Mouse (Mus musculus) heart, postnatal 0 days (tissue): ENCODE data around the gene Foxp1. TPM values are rescaled to one million over a fixed set of nuclear protein-coding genes. Genes with fewer than 3 reads are reported as not detected.

ENCODE experiments used
- ATAC-seq: fragments of 200-750 bp; cut with Nextera tagmentation; 2 replicates; pipeline ENCODE4 v1.8.0; 2017; ENCODE audit warnings: low read depth, moderate number of reproducible peaks, moderate library complexity; ENCODE audit not compliant: insufficient read depth
- DNase-seq: peaks from one replicate; pipeline ENCODE4 v3.0.0-alpha.2; 2016; ENCODE audit warnings: low spot score
- H3K27ac ChIP-seq: fragments of 300-500 bp; sonication (generic); 2 replicates; pipeline ENCODE4 v1.5.1; 2014; ENCODE audit warnings: low read depth, mild to moderate bottlenecking
- H3K27me3 ChIP-seq: fragments of 300-500 bp; sonication (generic); 2 replicates; pipeline ENCODE4 v1.6.1; 2014; ENCODE audit warnings: low read length, mixed read lengths; ENCODE audit not compliant: control insufficient read depth, insufficient read depth
- H3K36me3 ChIP-seq: fragments of 300-500 bp; sonication (generic); replicated peaks from 2 replicates; pipeline ENCODE4 v1.6.1; 2014; ENCODE audit warnings: low read length, mixed read lengths; ENCODE audit not compliant: control insufficient read depth, insufficient read depth
- H3K4me1 ChIP-seq: fragments of 300-500 bp; sonication (generic); 2 replicates; pipeline ENCODE4 v1.6.1; 2014; ENCODE audit warnings: antibody characterized with exemption; ENCODE audit not compliant: control insufficient read depth, insufficient read depth
- H3K4me2 ChIP-seq: fragments of 300-500 bp; sonication (generic); 2 replicates; pipeline ENCODE4 v1.6.1; 2014; ENCODE audit warnings: low read depth, mild to moderate bottlenecking, low read length, moderate library complexity
- H3K4me3 ChIP-seq: fragments of 300-500 bp; sonication (generic); 2 replicates; pipeline ENCODE4 v1.5.1; 2014; ENCODE audit warnings: low read depth, low read length
- H3K9ac ChIP-seq: fragments of 300-500 bp; sonication (generic); replicated peaks from 2 replicates; pipeline ENCODE4 v1.6.1; 2014; ENCODE audit warnings: low read depth, low read length, mixed read lengths
- H3K9me3 ChIP-seq: fragments of 300-500 bp; sonication (generic); replicated peaks from 2 replicates; pipeline ENCODE4 v1.6.1; 2016; ENCODE audit warnings: low read length; ENCODE audit not compliant: control insufficient read depth
- CTCF ChIP-seq: IDR thresholded peaks from 2 replicates; pipeline ENCODE4 v1.5.1; 2016; ENCODE audit warnings: antibody characterized with exemption, control low read depth, low read depth
- EP300 ChIP-seq: IDR thresholded peaks from 2 replicates; pipeline ENCODE4 v1.6.1; 2016; ENCODE audit warnings: antibody characterized with exemption, low read depth
- WGBS: fragments of 180-500 bp; shearing (Covaris S2); extraction: QIAGEN DNeasy Blood & Tissue Kit; methylation state at CpG from one replicate; pipeline ENCODE4 v1.1.7; 2014; 5-methylcytosine and 5-hydroxymethylcytosine counted together
- polyA plus RNA-seq: library from polyadenylated mRNA; unstranded; fragments of >200 nt; fragmentation: Nextera tagmentation; extraction: Ambion mirVana; gene quantifications from 2 replicates; pipeline ENCODE4 v1.2.1, GENCODE M21; 2015
- total RNA-seq: library from RNA; depleted of rRNA; stranded (reverse); fragments of >200 nt; gene quantifications from 2 replicates; pipeline ENCODE4 v1.2.3, GENCODE M21; 2014; ENCODE audit warnings: low replicate concordance

Foxp1 gene
- total and polyA plus RNA-seq, 2 experiments from 2014 or later = 40.7 to 88.1 TPM

DNA sequence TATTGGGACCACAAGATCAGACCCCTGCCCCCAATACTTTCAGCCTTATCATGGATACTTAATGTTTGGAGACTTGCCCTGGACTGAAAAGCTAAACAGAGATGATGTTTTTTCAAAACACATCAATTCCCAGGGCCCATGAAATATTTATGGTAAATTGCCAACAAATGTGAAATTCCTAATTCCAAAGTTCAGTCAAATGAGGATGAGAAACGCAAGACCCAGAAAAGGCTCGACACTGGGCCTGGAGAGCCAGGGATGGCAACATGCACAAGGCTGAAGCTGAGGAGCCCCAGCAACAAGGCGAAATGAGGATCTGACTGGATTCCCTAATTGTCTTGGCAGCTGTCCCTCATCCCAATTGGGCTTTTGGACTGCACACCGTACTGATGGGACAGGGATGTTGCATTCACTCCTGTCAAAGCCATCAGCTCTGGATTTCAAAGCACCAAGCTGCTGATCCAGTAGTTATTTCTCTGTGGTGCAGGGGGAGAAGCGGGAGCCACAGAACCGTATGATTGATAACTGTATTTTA lies 294.1 kb downstream of the Foxp1 start:
- Histone ChIP-seq H3K9me3 (no peaks in the 10 kb centered on the region), H3K27me3 (no peaks in the 10 kb centered on the region), H3K4me2 (no peak overlapping the region), H3K9ac (no peak overlapping the region), H3K4me1 (peaks cover 8% of the 10 kb centered on the region; the same call in 1 of the 2 replicates), H3K27ac (no peak overlapping the region), H3K36me3 (0 out of 2 replicates have a peak, but pooled peaks cover 3% of the 10 kb centered on the region), H3K4me3 (no peak overlapping the region)
- TF ChIP-seq CTCF (no peak), EP300 (no peak)
- ATAC-seq = no peak
- 78% methylated on average over 6 of the region's 6 CpGs for WGBS
- DNase-seq = no peak

DNA sequence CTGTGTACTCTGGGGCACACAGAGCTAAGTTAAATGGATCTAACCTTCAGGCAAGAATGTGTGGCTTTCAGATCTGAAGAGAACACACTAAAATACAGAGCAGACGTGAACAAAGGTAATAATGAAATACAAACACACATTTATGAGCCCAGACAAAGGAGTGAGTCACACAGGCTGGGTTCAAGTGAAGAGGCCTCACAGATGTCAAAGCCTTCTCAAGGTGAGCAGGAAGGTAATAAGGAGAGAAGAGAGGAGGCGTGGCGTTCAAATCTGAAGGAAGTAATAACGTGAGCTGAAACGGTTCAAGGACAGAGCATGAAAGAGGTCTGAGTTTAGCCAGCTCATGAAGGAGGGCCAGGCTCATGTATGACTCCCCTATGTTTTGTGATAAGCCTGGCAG lies 301.4 kb downstream of the Foxp1 start:
- H3K27ac ChIP-seq = no peak overlapping the region

DNA sequence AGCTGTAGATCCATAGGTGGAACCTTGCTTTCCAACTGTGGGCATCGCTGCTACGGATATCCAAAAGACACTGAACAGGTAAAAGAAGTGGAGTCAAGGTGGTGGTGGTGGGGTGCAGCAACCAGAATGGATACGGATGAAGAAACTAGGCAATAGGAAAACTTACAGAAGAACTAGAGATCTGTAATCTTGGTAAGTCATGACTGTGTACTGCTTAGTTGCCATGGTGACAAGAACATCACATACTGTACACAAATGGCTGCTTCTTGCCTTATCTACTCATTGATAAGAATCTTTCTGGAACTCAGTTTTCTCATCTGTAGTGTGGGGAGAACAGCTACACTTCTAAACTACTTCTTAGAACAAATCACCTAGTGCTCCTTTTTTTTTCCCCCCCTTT lies 302.0 kb downstream of the Foxp1 start:
- H3K36me3 ChIP-seq = no peaks in the 10 kb centered on the region
- H3K27ac ChIP-seq = no peak overlapping the region
- WGBS = 98% methylated on average over 3 of the region's 3 CpGs

More for the DNA sequence above, 301.4 kb downstream of the Foxp1 start:
- H3K9ac ChIP-seq = no peak overlapping the region
- H3K27me3 ChIP-seq = no peaks in the 10 kb centered on the region
- H3K4me1 ChIP-seq = 0 out of 2 replicates have a peak, but pooled peaks cover 1% of the 10 kb centered on the region
- ATAC-seq (no peak), DNase-seq (no peak)
- H3K9me3 ChIP-seq = no peaks in the 10 kb centered on the region
- 65% methylated on average over 5 of the region's 5 CpGs for WGBS
- H3K36me3 ChIP-seq = no peaks in the 10 kb centered on the region
- TF ChIP-seq CTCF (no peak), EP300 (no peak)
- H3K4me2 ChIP-seq = no peak overlapping the region
- no peak overlapping the region for H3K4me3 ChIP-seq

DNA sequence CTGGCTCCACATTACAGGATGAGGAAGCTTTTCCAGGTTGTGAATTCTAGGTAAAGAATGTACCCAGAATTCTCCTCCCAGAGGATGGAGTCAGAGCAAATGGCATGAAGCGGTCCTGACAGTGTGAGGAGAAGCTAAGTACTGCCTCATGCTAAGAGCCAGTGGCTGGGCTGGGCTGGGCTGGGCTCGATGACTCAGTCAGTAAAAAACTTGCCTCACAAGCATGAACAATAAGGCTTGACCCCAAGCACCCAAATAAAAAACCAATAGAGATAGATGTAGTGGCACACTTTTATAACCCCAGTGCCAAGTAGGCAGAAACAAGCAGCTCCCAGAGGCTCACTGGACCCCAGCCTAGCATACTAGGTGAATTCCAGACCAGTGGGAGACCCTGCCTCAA lies 304.7 kb downstream of the Foxp1 start:
- 53% methylated on average over 2 of the region's 2 CpGs for WGBS
- H3K27ac ChIP-seq = no peak overlapping the region
- no peak for TF ChIP-seq EP300
- TF ChIP-seq CTCF = no peak
- H3K9me3 ChIP-seq = no peaks in the 10 kb centered on the region
- no peak overlapping the region for H3K4me3 ChIP-seq
- no peaks in the 10 kb centered on the region for H3K4me1 ChIP-seq
- H3K27me3 ChIP-seq = no peaks in the 10 kb centered on the region
- no peaks in the 10 kb centered on the region for H3K36me3 ChIP-seq
- no peak overlapping the region for H3K9ac ChIP-seq
- no peak for ATAC-seq
- DNase-seq = no peak
- H3K4me2 ChIP-seq = no peak overlapping the region

More for the DNA sequence above, 302.0 kb downstream of the Foxp1 start:
- DNase-seq (no peak), ATAC-seq (no peak)
- Histone ChIP-seq H3K27me3 (no peaks in the 10 kb centered on the region), H3K4me3 (no peak overlapping the region), H3K9ac (no peak overlapping the region), H3K4me1 (no peaks in the 10 kb centered on the region), H3K9me3 (no peaks in the 10 kb centered on the region), H3K4me2 (no peak overlapping the region)
- no peak for TF ChIP-seq CTCF
- no peak for TF ChIP-seq EP300

DNA sequence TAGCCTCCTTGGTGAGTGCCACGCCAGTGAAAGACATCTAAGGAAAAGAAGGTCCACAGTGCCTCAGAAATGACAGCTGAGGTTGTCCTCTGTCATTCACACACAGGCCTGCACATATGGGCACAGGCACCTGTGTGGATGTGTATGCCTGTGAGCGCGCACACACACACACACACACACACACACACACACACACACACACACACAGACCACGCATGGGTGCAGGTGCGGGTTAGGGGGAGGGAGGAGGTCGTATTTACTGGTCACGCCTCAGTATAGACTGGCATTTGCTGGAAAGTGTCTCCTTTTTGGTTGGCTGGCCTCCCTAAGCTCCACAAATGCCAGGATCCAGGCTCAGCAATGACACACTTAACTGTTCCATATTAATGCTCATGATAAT lies 305.4 kb downstream of the Foxp1 start:
- Histone ChIP-seq H3K4me2 (no peak overlapping the region), H3K9me3 (no peaks in the 10 kb centered on the region), H3K27me3 (no peaks in the 10 kb centered on the region), H3K27ac (no peak overlapping the region), H3K9ac (no peak overlapping the region), H3K4me3 (no peak overlapping the region), H3K36me3 (no peaks in the 10 kb centered on the region), H3K4me1 (no peaks in the 10 kb centered on the region)
- DNase-seq = no peak
- TF ChIP-seq EP300 (no peak), CTCF (no peak)
- no peak for ATAC-seq
- WGBS = 90% methylated on average over 7 of the region's 7 CpGs

DNA sequence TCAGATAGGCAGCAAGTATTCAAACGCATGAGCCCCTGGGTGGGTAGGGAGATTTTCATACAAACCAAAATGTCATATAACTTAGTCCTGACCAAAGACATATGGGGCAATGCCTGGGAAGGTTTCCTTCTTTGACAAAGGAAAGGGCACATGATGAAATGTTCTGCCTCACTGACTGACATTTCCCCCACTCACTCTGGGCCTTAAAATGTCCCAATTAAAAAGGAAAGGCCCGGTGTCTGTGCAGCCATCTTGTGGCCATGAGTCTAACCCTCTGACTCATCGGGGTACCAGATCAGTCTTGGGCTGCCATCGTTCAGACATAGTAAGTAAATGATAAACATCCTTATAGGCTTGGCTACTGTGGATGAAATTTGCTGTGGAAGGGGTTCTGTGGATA lies 310.1 kb downstream of the Foxp1 start:
- Histone ChIP-seq H3K27me3 (no peaks in the 10 kb centered on the region), H3K27ac (no peak overlapping the region), H3K4me2 (no peak overlapping the region), H3K9me3 (no peaks in the 10 kb centered on the region), H3K9ac (no peak overlapping the region), H3K36me3 (0 out of 2 replicates have a peak, but pooled peaks cover 3% of the 10 kb centered on the region), H3K4me1 (no peaks in the 10 kb centered on the region; the same call in 1 of the 2 replicates), H3K4me3 (no peak overlapping the region)
- DNase-seq = no peak
- WGBS = 91% methylated on average over 4 of the region's 4 CpGs
- TF ChIP-seq EP300 = no peak
- no peak for TF ChIP-seq CTCF
- no peak for ATAC-seq
